Mouse (Mus musculus): Measurements from ENCODE around the gene Coro7. TPM values are rescaled to one million over a fixed set of nuclear protein-coding genes. Genes with fewer than 3 reads are reported as not detected.

The Coro7 gene
- polyA plus RNA-seq, 1 experiment from 2014 or later, result 27.2 TPM

Other genes starting within 250 kb of the Coro7 start
- gene Srl, start 138.0 kb downstream of the Coro7 start, polyA plus RNA-seq (2014; fragmentation: Nextera tagmentation; extraction: Ambion mirVana), result 28.0 and 31.2 TPM in 2 replicates
- gene Tfap4, start 119.9 kb downstream of the Coro7 start, polyA plus RNA-seq (2014; fragmentation: Nextera tagmentation; extraction: Ambion mirVana), result 8.2 and 8.8 TPM in 2 replicates
- 18.1 and 19.0 TPM in 2 replicates for gene Glis2, start 85.1 kb downstream of the Coro7 start, polyA plus RNA-seq (2014; fragmentation: Nextera tagmentation; extraction: Ambion mirVana)
- 174 and 193 TPM in 2 replicates for gene Pam16, start 54.8 kb downstream of the Coro7 start, polyA plus RNA-seq (2014; fragmentation: Nextera tagmentation; extraction: Ambion mirVana)
- 6.4 and 6.6 TPM in 2 replicates for gene Vasn, start 39.8 kb downstream of the Coro7 start, polyA plus RNA-seq (2014; fragmentation: Nextera tagmentation; extraction: Ambion mirVana)
- gene Dnaja3, start 39.8 kb downstream of the Coro7 start, polyA plus RNA-seq (2014; fragmentation: Nextera tagmentation; extraction: Ambion mirVana), result 54.6 and 64.8 TPM in 2 replicates
- 56.4 and 58.0 TPM in 2 replicates for gene Nmral1, start 39.6 kb upstream of the Coro7 start, polyA plus RNA-seq (2014; fragmentation: Nextera tagmentation; extraction: Ambion mirVana)
- 102 and 115 TPM in 2 replicates for gene Hmox2, start 46.6 kb upstream of the Coro7 start, polyA plus RNA-seq (2014; fragmentation: Nextera tagmentation; extraction: Ambion mirVana)
- 112 and 121 TPM in 2 replicates for gene Cdip1, start 110.5 kb upstream of the Coro7 start, polyA plus RNA-seq (2014; fragmentation: Nextera tagmentation; extraction: Ambion mirVana)
- gene 4930562C15Rik, start 155.6 kb upstream of the Coro7 start, polyA plus RNA-seq (2014; fragmentation: Nextera tagmentation; extraction: Ambion mirVana), result 0.34 and 0.74 TPM in 2 replicates
- gene Ubald1, start 200.5 kb upstream of the Coro7 start, polyA plus RNA-seq (2014; fragmentation: Nextera tagmentation; extraction: Ambion mirVana), result 54.0 and 54.4 TPM in 2 replicates
- 119 and 122 TPM in 2 replicates for gene Mgrn1, start 206.5 kb upstream of the Coro7 start, polyA plus RNA-seq (2014; fragmentation: Nextera tagmentation; extraction: Ambion mirVana)